Mouse (Mus musculus) cerebellum, postnatal 4 days (tissue): ENCODE data around the gene Smagp.
A peak's percentile ranks its signal among the peaks of the same experiment; 100 is the strongest.
"Not testable (repeated sequence)": the region's sequence is repeated elsewhere in the genome, so short reads cannot be mapped to it uniquely, and the experiment has no call there.

Experiments used
- DNase-seq, 2 experiments: peaks; one replicate each; pipeline ENCODE4 v3.0.0; 2022; ENCODE audit warnings: low spot score in 2 of 2, mixed read lengths in 1 of 2

Gene Smagp

DNA sequence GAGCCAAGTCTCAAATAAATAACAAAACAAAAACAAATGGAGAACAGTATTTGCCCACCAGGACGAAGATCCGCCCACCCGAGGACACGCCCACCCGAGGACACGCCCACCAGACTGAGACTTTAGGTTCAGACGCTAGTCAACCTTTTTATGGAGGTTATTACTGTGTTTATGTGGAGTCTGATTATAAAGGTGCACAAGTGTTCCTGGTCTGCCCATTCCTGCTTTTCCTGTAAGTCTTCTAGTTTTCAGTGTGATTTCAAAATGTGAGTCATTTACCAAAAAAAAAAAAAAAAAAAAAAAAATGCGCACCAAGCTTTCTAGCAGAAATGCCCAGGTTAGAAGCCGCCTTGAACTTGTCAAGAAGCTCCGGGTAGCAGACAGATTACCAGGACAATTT lies 9.5 kb downstream of the Smagp start:
- DNase-seq = no peak

DNA sequence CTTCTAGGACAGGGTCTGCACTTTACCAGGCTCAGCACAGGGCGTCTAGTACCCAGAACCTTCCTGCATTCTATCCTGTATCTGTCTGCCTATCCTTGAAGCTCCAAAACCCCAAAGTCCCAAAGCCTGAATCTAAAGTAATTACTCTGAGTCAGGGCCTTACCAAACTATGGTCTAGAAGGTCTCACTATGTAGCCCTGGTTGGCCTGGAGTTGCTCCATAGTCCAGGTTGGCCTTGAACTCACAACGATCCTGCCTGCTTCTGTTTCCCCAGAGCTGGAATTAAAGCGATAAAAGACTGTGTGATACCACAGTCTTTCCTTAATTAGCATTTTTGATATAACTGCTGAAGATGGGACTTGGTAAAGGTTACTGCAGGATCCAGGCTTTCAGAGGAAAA lies 12.3 kb downstream of the Smagp start:
- no peak for DNase-seq

DNA sequence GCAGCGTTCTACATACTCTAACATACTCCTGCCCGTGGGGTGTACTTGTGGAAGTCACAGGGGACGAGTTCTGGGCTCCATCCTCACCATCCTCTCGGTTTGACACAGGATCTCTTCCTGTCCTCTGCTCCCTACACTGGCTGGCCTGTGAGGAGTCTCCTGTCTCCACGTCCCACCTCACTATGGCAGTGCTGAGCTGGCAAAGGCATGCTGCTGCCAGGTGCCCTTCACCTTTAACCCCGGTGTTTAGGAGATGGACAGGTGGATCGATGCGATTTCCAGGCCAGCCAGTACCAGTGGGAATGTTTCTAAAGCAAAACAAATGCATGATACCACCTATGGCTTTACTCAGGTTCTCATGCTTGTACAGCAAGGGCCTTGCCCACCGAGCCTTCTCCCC lies 13.0 kb downstream of the Smagp start:
- no peak for DNase-seq

DNA sequence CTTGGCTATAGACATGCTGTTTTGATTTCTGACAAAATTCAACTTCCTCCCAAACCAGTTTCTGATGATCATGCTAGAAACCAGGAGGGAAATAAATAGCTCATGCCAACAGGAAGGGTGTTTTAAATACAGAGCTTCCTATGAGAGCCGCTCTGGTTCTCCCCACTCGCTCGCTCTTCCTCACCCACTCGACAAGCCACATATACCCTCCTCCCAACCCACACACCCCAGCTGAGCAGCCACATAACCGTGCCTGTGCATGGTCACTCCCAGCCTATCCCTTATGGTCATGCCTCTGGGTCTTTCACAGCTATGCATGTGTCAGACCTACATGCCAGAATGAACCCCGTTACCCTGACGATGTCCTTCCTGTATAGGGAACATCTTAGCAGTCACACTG lies 14.6 kb downstream of the Smagp start:
- DNase-seq = no peak

DNA sequence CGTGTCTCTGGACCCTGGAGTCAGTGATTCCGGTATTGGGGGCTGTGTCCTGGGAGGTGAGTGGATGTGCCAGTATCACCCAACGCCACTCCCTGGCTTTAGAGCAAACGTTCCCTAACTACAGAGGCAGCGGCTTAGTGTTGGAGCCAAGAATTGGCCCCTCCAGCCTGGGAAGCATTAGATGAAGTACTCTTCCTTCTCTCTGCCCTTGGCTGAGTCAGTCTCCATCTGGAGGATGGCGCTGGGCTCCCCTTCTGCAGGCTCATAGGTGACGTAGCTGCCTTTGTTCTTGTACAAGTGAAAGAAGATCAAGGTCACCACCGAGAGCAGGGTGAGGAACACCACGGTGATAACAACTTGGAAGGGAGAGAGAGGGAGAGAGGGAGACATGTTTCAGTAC lies 15.1 kb downstream of the Smagp start:
- DNase-seq = not testable (repeated sequence)

DNA sequence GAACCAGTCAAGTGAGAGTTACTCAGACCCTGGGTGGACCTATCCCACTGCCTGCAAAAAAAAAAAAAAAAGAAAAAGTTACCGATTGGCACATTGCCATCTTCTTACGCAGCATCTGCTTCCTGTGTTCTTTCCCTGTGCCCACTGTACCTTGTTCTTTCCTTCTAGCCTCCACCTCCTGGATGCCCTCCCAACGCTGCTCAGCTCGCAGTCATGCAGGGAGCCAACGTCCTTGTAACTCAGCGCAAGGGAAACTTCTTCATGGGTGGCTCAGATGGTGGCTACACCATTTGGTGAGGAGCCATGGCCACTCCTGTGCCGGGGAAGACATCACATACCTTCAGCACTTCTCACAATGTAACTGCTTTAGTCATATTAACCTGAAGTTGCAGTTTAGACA lies 17.5 kb downstream of the Smagp start:
- DNase-seq = no peak

DNA sequence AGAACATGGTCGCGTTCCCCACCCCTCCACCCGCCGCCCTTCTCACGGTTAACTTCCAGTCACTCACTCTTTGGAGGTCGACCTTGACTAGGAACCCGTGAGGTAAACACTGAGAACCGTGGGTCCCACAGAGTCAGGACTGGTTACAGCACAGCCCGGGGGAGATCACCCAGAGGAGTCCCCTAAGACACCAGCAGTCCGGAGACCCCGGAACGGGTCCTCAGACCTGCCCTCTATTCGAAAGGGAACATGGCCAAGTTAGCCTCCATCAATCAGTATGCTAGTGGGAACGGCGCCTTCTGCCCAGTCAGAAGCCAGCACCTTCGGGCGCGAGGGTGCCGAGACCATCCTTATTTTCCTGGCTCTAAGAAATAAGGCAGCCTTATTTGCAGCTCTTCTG lies 20.5 kb downstream of the Smagp start:
- no peak for DNase-seq

DNA sequence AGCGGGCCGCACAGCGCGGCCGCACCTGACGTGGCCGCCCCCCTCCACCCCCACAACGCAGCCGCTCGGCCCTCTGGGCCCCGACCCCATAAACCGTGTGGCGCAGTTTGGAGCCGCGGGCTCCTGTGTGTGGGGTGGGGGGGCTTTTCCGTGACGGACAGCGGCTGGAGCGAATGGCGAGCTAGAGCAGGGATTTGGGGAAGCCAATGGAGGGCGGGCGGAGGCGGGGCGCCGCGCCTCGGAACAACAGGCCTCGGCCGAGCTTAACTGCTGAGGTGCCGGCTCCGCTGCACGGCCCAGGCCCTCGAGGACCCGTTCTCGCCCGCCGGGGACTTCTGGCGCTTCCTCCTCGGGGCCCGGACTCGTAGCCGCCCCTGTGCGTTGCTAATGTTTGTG lies 20.9 kb downstream of the Smagp start:
- peak; percentile 89 to 94 for DNase-seq

DNA sequence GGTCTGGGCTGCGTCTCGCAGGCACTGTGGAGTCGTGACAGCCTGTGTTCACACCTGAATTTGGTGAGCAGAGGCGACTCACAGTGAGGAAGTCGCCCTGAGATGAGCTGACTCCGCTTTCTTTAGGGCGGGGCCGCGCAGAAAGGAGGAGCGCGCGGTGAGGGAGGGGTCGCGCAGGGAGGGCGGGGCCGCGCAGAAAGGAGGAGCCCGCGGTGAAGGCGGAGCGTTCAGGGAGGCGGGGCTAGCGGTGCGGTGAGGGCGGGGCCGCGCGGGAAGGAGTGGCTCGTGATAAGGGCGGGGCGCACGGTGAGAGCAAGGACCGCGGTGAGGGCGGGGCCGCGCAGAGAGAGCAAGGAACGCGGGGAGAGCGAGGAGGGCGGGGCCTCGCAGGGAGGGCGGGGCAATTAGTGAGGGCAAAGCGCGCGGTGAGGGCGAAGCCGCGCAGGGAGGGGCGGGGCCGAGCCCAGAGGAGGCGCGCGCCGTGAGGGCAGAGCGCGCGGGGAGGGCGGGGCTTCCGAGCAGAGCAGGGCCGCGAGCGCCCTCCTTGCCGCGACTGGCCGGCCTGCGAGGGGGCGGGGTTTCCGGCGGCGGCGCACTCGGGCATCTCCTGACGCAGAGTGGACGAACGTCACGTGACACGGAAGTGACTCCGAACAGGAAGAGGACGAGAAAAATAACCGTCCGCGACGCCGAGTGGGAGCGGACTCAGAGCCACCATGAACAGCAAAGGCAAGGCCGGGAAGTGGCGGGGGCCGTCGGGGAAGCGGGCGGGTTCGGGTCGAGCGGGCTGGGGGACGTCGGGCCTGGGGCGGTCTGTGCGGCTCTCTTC lies 21.5 kb downstream of the Smagp start, which contains the start of gene Dazap2:
Gene Dazap2 (plus strand): TSS at position 354 of the 829 bp plus-strand sequence.
- peak; percentile 95 to 98 for DNase-seq

DNA sequence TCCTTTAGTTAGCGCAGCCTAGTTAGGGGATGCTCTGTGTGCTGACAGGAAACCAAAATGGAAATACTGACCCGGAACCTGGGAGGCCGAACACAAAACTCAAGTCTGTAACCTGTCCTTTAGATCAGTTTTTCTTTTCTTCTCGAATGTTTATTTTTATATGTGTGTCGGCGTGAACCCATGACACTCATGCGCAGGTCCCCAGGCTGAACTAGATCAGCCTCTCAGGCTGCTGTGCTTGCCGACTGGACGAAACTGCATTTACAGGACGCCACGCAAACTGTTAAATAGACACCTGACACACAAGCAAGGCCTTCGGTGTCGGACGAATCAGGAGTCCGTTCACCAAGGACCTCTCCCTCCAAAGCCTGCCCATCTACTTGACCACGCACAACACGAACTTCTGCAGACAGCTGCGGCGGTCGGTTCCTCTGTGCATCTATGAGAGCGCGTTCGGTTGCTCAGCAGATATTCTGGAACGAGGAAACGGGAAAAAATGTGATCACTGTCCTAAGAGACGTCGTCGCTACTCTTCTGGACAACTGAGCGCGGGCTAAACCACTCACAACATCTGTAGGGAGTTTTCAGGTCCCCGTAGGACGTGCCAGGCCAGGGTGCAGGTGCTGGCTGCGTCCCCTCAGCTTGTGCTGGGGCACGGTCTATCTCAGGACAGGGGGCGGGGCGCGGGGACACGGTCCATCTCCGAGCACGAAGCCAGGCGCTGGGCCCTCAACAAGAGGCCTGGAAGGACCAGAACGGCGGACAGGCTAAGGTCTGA lies 22.3 kb downstream of the Smagp start:
- DNase-seq = peak; percentile 22 to 30

DNA sequence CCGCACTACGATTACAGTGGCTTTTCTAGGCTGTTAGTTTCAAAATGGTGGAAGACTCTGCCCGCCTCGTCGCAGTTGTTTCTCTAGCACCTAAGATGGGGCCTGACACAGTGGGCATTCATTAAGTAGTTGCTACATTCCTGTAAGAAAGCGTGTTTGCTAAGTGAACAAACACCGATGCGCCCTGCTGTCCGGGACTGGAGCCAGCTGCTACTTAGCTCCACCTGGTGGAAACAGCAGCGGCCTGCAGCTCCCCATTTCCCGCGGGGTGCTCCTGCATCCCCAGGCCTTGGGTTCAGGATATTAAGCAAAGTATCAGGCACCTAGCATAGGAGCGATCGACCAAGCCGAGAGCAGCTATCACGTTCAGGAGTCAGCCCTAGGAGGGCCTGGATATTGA lies 23.2 kb downstream of the Smagp start:
- peak; percentile 55 to 81 for DNase-seq

DNA sequence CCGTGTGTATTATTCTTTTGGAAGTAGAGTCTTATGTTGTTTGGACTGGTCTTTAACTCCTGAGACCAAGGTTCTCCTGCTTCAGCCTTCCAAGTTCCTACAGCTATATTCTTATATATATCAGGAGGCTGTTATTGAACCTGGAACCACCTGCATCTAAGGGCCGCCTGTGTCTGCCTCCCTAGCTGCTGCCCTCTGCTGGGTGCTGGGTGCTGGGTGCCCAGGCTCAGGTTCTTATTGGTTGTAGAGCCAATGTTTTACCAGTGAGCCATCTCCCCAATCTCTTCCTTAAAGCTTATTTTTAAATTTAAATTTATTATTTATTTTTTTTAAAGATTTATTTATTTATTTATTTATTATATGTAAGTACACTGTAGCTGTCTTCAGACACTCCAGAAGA lies 24.3 kb downstream of the Smagp start:
- DNase-seq = no peak

DNA sequence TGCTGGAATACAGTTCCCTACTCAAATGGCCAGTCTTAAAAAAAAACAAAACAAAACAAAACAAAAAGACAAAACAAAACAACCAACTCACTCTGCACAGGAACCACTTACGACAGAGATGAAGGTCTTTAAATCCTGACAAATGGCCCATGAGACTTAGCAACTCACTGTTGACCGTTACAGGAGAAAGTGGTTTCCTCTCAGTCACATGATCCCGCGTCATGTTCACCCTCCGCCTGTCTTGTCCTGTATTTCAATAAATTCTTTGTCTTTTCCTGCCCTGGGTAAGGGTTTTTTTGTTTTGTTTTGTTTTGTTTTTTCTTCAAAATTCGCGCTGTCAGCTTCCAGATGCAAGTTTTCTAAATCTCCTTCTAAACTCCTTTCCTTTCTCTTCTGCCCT lies 24.8 kb downstream of the Smagp start:
- DNase-seq = no peak

DNA sequence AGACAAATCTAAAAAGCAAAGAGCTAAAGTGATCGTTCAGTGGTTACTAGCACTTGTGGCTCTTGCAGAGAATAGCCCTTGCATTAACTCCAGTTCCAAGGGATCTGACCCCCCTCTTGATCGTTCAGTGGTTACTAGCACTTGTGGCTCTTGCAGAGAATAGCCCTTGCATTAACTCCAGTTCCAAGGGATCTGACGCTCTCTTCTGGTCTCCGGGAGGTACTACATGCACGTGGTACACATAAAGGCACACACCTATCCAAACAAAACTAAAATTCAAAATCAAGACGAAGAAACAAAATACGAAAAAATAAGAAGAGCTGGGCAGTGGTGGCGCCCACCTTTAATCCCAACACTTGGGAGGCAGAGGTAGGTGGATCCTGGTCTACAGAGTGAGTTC lies 30.1 kb downstream of the Smagp start:
- DNase-seq = not testable (repeated sequence)

DNA sequence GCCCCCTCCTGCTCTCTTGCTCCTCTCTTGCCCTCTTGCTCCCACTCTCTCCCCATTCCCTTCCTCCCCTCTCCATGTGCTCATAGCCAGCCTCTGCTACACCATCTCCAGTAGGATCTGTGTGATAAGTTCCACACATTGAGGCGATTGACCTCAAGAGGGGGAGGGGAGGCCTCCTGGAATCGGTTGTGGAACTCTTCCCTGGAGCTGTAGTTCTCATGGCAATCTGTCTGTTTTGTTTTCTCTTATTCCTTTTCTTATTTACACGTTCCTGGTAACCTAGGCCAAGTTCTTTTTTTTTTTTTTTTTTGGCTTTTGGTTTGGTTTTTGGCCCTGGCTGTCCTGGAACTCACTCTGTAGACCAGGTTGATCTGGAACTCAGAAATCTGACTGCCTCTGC lies 35.1 kb downstream of the Smagp start:
- no peak for DNase-seq

DNA sequence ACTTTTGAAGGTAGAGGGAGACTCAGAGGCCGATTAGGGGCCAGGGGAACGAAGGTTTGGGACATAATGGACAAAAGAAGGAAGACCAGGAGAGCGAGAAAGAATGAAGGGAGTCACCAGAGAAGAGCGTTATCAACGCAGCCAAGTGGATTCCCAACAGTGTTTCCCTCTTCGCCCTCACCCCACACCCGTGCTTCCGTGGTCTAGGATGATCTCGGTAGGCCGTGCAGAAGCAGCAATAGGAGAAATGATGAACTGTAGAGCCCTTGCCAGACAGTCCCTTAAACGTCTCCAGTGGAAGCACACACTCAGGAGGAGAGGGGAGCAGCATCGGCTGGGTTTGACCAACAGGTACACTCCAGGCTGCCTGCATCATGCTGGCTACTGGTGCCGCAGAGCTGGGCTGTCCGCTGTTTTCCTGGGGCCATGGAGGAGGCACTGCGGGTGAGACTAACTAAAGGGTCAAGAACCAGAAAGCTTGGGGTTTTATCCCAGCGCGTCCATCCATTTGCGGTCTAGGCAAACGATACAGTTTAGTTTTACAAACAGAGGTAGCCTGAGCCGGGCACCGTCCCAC lies 36.0 kb downstream of the Smagp start:
- no peak for DNase-seq

DNA sequence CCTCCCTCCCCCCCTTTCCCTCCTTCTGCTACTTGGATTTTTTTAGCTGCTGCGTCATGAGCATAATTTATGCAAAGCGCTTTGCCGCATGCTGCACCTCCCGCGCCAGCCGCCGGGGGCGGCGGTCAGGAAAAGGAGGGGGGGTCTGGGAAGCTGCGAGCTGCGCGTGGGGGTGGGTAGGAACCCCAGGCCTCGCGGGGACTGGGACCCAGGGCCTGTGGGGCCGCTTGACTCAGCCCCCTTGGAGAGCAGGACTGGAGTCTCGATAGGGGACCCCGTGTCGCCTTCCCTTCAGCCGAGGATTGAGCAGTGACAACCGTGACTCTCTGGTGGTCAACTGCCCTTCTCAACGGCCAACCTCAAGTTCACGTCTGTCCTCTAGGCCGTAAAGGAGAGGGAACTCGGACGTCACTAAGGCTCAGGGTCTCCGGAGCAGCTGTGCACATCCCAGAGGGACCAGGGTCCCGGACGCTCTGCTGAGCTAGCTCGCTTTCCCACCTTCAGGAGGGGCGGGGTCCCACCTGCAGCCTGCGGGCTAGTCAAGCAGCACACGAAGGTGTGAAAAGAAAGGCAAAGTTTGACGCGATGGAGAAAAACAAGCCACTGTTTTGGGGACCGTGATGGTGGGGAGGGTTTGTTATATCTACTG lies 36.6 kb downstream of the Smagp start:
- DNase-seq = peak; percentile 52 to 81

DNA sequence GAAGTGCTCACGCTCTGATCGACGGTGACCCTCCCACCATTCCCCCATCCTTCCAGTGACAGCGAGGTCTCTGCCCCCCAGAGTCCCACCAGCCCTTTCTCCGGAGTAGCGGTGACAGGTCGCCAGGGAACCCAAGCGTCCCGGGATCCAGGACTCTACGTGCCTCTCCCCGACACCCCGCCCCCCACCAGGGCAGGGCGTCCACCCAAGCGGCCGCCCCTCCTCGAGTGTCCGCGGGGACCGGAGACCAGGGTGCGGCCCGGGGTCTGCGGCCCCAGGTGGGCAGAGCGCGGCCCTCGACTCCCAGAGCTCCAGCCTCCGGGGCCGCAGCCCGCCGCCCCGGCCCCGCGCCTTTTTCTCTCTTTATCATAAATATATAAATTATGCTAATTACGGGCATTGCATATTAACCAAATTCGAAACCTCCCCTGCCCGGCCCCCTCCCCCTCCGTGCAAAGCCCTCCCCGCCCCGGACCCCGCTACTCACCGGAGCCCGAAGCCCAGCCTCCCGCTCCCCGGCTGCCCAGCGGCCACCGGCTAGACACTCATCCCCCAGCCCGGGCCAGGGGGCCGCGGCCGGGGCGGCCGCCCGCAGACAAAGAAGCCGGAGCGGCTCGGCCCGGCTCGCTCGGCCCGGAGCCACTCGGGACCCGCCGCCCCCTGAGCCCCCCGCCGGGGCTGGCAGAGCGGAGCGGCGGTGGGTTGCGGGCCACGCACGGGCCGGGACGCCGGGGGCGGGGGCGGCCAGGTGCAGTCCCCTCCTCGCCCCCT lies 37.3 kb downstream of the Smagp start, which contains the start of gene Pou6f1:
Gene Pou6f1 (minus strand): TSS at position 709 of the 771 bp plus-strand sequence.
- DNase-seq = peak in 1 of 2 experiments; percentile 52

DNA sequence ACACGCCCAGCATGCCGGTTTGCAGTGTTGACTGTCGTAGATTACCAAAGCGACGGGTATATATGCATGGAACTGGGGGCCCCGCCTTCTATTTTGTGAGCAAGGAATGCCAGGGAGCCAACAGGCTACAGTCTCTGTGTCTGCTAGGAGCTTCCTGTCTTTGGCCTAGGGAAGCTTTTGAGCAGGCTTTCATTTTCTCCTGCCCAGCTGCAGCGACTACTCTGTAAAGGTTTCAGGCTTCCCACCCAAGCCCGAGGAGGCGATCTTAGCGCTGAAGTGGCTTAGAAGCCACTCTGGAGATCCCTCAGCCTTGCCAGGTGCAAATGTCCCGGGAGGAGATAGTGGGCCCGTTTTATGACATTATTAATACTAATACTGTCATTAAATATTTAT lies 37.9 kb downstream of the Smagp start:
- peak in 1 of 2 experiments; percentile 36 for DNase-seq

DNA sequence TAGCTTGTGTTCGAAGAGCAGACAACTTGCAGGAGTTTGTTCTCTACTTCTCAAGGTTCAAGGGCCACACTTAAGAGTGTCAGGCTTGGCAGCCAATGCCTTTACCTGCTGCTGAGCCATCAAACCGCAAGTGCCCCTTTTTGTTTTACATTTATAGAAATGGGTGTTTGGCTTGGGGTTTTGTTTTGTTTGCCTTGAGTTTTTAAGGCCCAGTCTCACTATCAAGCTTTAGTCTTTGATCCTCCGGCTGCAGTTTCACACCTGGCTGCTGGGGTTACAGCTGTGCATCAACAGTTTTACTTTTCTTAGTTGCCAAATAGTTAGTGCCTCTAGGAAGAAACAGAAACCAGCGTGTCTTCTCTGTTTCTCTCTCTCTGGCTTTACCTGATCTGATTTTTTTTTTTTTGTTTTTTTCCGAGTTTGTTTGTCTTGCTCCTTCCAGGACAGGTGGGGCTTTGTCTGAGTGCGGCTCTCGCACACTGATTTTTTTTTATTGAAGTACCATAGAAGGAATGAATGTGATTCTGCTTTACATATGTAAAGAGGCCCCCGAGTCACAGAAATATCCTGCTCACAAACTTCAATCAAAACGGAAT lies 38.4 kb downstream of the Smagp start:
- no peak for DNase-seq

DNA sequence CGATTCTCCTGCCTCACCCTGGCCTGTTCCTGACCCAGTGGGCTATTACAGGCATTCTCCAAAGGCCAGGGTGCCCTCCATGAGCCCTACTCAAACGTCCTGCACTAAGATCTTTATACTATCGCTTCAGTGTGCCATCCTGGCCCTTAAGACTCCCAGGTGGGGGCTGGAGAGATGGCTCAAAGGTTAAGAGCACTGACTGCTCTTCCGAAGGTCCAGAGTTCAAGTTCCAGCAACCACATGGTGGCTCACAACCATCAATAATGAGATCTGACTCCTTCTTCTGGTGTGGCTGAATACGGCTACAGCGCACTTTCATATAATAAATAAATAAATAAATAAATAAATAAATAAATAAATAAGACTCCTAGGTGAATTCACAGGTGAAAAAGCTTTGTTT lies 43.9 kb downstream of the Smagp start:
- no peak for DNase-seq
